ENCODE assay signal across 26 mouse cellular contexts in the genomic region with DNA sequence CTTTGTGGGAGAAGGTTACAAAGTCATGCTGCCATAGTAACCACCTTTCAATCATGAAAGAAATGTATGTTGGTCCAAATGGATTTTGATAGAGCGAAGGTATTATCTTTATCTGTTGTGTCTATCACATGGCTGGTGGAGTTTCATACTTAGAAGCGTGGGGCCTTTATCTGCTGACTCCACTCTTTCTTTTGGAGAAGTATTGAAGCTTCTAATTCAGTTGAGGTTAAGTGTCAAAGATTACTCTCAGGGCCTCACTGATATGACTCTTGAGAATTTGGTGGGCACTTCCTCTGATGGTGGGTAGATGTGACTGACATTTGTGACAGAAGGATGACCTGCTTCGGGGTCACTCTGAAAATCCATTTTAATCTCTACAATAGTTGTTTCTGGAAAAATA. TPM values are rescaled to one million over a fixed set of nuclear protein-coding genes. Genes with fewer than 3 reads are reported as not detected.
DNase-seq lines count a peak whose midpoint lies in the region; ATAC-seq and TF ChIP-seq lines count a peak whose summit lies in the region.
"Had no signal": no experiment of that assay in that cellular context is flagged by ENCODE, and none has a peak within 500 bp of the region (broad histone marks: within the 10 kb centered on the region; RNA-seq: fewer than 3 reads in every experiment).

No protein-coding gene starts in this region.

- no peaks in the 10 kb centered on the region for H3K79me2 ChIP-seq in MEL (ENCODE audit: control insufficient read depth, insufficient read depth, low read length, poor library complexity)

- H3K27ac ChIP-seq in ES-Bruce4 (ENCODE audit: insufficient read depth, low read length) = peak overlapping the region; percentile 56
- no peak overlapping the region for H3K27ac ChIP-seq in MEL (ENCODE audit: control insufficient read depth, low read depth, low read length)
- H3K27ac ChIP-seq in stomach, postnatal 0 days (replicated peaks) = no peak overlapping the region

- no peak overlapping the region for H3K4me2 ChIP-seq in stomach, postnatal 0 days (replicated peaks; ENCODE audit: low read depth)

- H3K9ac ChIP-seq in ES-Bruce4 (ENCODE audit: low read depth, poor library complexity, severe bottlenecking) = no peak overlapping the region
- no peak overlapping the region for H3K9ac ChIP-seq in MEL (ENCODE audit: control insufficient read depth, low read depth, low read length, poor library complexity, severe bottlenecking)
- no peak overlapping the region for H3K9ac ChIP-seq in stomach, postnatal 0 days (ENCODE audit: low read length)

- TF ChIP-seq EP300 in ES-Bruce4 (IDR thresholded peaks at IDR 0.05; ENCODE audit: insufficient read depth, low read depth, low read length) (no peak), MEL (IDR thresholded peaks at IDR 0.05; ENCODE audit: low read depth in 1 of 2, low read length in 2 of 2) (peak; percentile 59 to 71; a peak in 3 of 4 replicates)
- TF ChIP-seq EP300 in stomach, postnatal 0 days (optimal IDR thresholded peaks at IDR 0.05) = no peak

- H3K4me3 ChIP-seq in ES-Bruce4 (ENCODE audit: low read depth, low read length) (no peak overlapping the region), MEL (ENCODE audit: control insufficient read depth in 1 of 2, insufficient read depth in 1 of 2, low read depth in 2 of 2, low read length in 2 of 2) (no peak overlapping the region)
- no peak overlapping the region for H3K4me3 ChIP-seq in stomach, postnatal 0 days (ENCODE audit: low read depth, low read length)

- H3K27me3 ChIP-seq in ES-Bruce4 (ENCODE audit: control insufficient read depth, insufficient read depth, low read length, poor library complexity, severe bottlenecking) = no peaks in the 10 kb centered on the region
- no peaks in the 10 kb centered on the region for H3K27me3 ChIP-seq in MEL (ENCODE audit: control insufficient read depth in 1 of 2, insufficient read depth in 2 of 2, low read length in 2 of 2)
- no peaks in the 10 kb centered on the region for H3K27me3 ChIP-seq in stomach, postnatal 0 days (ENCODE audit: control insufficient read depth, insufficient read depth, low read length)
- H3K27me3 ChIP-seq: CH12.LX, Patski had no signal

- TF ChIP-seq CTCF in ES-Bruce4 (IDR thresholded peaks at IDR 0.05; ENCODE audit: low read depth, low read length) = no peak
- no peak for TF ChIP-seq CTCF in MEL (IDR thresholded peaks at IDR 0.05 in 2 of 3, conservative IDR thresholded peaks at IDR 0.05 in 1 of 3; ENCODE audit: control insufficient read depth in 1 of 3, insufficient read depth in 1 of 3, low read depth in 2 of 3, low read length in 3 of 3, poor library complexity in 1 of 3, severe bottlenecking in 1 of 3)
- TF ChIP-seq CTCF in stomach, postnatal 0 days (IDR thresholded peaks at IDR 0.05; ENCODE audit: low read depth) = no peak

- H3K36me3 ChIP-seq in ES-Bruce4 (ENCODE audit: control insufficient read depth, insufficient read depth, low read length, poor library complexity, severe bottlenecking) (no peaks in the 10 kb centered on the region), MEL (ENCODE audit: control insufficient read depth in 1 of 2, insufficient read depth in 2 of 2, low read length in 2 of 2) (peaks cover 0 to 9% of the 10 kb centered on the region in 2 experiments; a peak in 2 of 4 replicates)
- no peaks in the 10 kb centered on the region for H3K36me3 ChIP-seq in stomach, postnatal 0 days (ENCODE audit: control insufficient read depth, insufficient read depth, low read length)
- H3K36me3 ChIP-seq: G1E had no signal

- 0 out of 2 replicates have a peak, but pooled peaks have one; percentile 29 for ATAC-seq in common myeloid progenitor, adult 5-6 weeks (replicated peaks; ENCODE audit: low read depth, poor library complexity, severe bottlenecking)
- ATAC-seq in stomach, postnatal 0 days (ENCODE audit: low FRiP score, low TSS enrichment) = no peak
- ATAC-seq: activated CD4-positive, CD25-positive, alpha-beta regulatory T cell, adult 4 months; CD4-positive, CD25-positive, alpha-beta regulatory T cell, adult 4 months; Patski had no signal

- H3K9me3 ChIP-seq in ES-Bruce4 (replicated peaks; ENCODE audit: control insufficient read depth, insufficient read depth, low read length, poor library complexity, severe bottlenecking) = peaks cover 15% of the 10 kb centered on the region
- H3K9me3 ChIP-seq in MEL (replicated peaks; ENCODE audit: insufficient read depth, low read length) = no peaks in the 10 kb centered on the region
- H3K9me3 ChIP-seq in stomach, postnatal 0 days (ENCODE audit: control insufficient read depth, low read length) = no peaks in the 10 kb centered on the region
- H3K9me3 ChIP-seq: G1E had no signal

- TF ChIP-seq RAD21 in MEL (IDR thresholded peaks at IDR 0.05; ENCODE audit: low read depth, low read length) = no peak

- peak; percentile 36 for DNase-seq in MEL (ENCODE audit: low read depth, low spot score)
- DNase-seq in stomach, postnatal 0 days (ENCODE audit: low spot score) = no peak
- DNase-seq in embryo, embryonic 11 days = no peak
- no peak for DNase-seq in heart, postnatal 10 days
- DNase-seq: adrenal gland, adult 2 months; adrenal gland, adult 8-10 months; adrenal gland, postnatal 10 days; adrenal gland, postnatal 14 days; adrenal gland, postnatal 25 days; adrenal gland, postnatal 36 days; B cell, adult 2 months; cerebellum, adult 11 months; cerebellum, adult 11-12 months; cerebellum, adult 18-20 months; cerebellum, adult 2 months; cerebellum, adult 8-10 months had no signal

- no peaks in the 10 kb centered on the region for H3K4me1 ChIP-seq in ES-Bruce4 (ENCODE audit: control insufficient read depth, insufficient read depth, low read length)
- H3K4me1 ChIP-seq in MEL (ENCODE audit: control insufficient read depth in 1 of 2, insufficient read depth in 2 of 2, low read length in 2 of 2) = peaks cover 2 to 8% of the 10 kb centered on the region in 2 experiments; a peak in 2 of 4 replicates
- H3K4me1 ChIP-seq in stomach, postnatal 0 days (replicated peaks; ENCODE audit: control insufficient read depth, insufficient read depth) = no peaks in the 10 kb centered on the region

- intact Hi-C loops in heart, postnatal 10 days (cut with DNase I) = loop anchor here (5.0 kb wide), 1 partner anchor 1030 kb away; no protein-coding TSS in a partner anchor

- TF ChIP-seq POLR2A in ES-Bruce4 (IDR thresholded peaks at IDR 0.05; ENCODE audit: insufficient read depth, low read length) (no peak), MEL (IDR thresholded peaks at IDR 0.05; ENCODE audit: control insufficient read depth in 1 of 2, insufficient read depth in 1 of 2, low read depth in 1 of 2, low read length in 2 of 2, poor library complexity in 1 of 2) (no peak)

- WGBS in stomach, postnatal 0 days = 85% methylated on average over 3 of the region's 3 CpGs

TF ChIP-seq in MEL, 35 proteins besides CTCF, POLR2A, EP300 and RAD21:
- TF ChIP-seq USF2 (IDR thresholded peaks at IDR 0.05; ENCODE audit: borderline replicate concordance in 1 of 2, insufficient read depth in 1 of 2, low read depth in 1 of 2, low read length in 2 of 2) (no peak), ETS1 (IDR thresholded peaks at IDR 0.05; ENCODE audit: low read depth, low read length) (0 out of 2 replicates have a peak, but pooled peaks have one; percentile 9), GATA1 (IDR thresholded peaks at IDR 0.05; ENCODE audit: low read depth, low read length) (peak; percentile 65), TCF12 (IDR thresholded peaks at IDR 0.05; ENCODE audit: low read depth, low read length) (peak; percentile 44), USF1 (IDR thresholded peaks at IDR 0.05; ENCODE audit: low read depth, low read length) (peak; percentile 6; the same call in 1 of the 2 replicates)
TF ChIP-seq in MEL: peak in this region for 4.

RNA-seq across cellular contexts. Expression of a gene that starts 26.1 kb away (rescaled TPM):
- polyA plus RNA-seq in ES-Bruce4 (2011; ENCODE audit: insufficient read depth, insufficient read length, low read depth, missing spikeins) = not detected in 2 replicates
- not detected in 2 replicates for total RNA-seq in MEL (2012; rRNA removed)
- polyA plus RNA-seq in MEL (2012; ENCODE audit: insufficient read depth in 1 of 2, insufficient read length in 2 of 2, low read depth in 1 of 2, low replicate concordance in 2 of 2, missing spikeins in 1 of 2) = not detected
- total RNA-seq in common myeloid progenitor, adult 5-6 weeks (2017) = not detected in 2 replicates
- polyA plus RNA-seq in stomach, postnatal 0 days (2015; fragmentation: Nextera tagmentation; extraction: Ambion mirVana) = 0.06 and 0.21 TPM in 2 replicates
- total RNA-seq in heart, postnatal 10 days (2021) = under 1 TPM; 0.45 to 0.98 TPM
- total RNA-seq: CH12.LX, ES-E14, G1E had no signal
- polyA plus RNA-seq: activated CD4-positive, CD25-positive, alpha-beta regulatory T cell, adult 4 months; brain, embryonic 14.5 days; C2C12; CD4-positive, CD25-positive, alpha-beta regulatory T cell, adult 4 months; G1E; Patski had no signal
